Mouse (Mus musculus): ENCODE results near the gene Mib2. TPM values are rescaled to one million over a fixed set of nuclear protein-coding genes. Genes with fewer than 3 reads are reported as not detected.

Gene Mib2
- polyA plus RNA-seq, 1 experiment from 2014 or later, result 46.1 TPM

Other genes with a start within 250 kb of the Mib2 start
- 0.29 TPM in 1 of 2 replicates, not detected in the other for gene Tmem52, start 200.1 kb downstream of the Mib2 start, polyA plus RNA-seq (2014; fragmentation: Nextera tagmentation; extraction: Ambion mirVana)
- gene Gnb1, start 177.8 kb downstream of the Mib2 start, polyA plus RNA-seq (2014; fragmentation: Nextera tagmentation; extraction: Ambion mirVana), result 1,126 and 1,185 TPM in 2 replicates
- 82.9 and 92.1 TPM in 2 replicates for gene Nadk, start 106.8 kb downstream of the Mib2 start, polyA plus RNA-seq (2014; fragmentation: Nextera tagmentation; extraction: Ambion mirVana)
- 19.9 and 23.6 TPM in 2 replicates for gene Slc35e2, start 67.8 kb downstream of the Mib2 start, polyA plus RNA-seq (2014; fragmentation: Nextera tagmentation; extraction: Ambion mirVana)
- gene Cdk11b, start 44.3 kb downstream of the Mib2 start, polyA plus RNA-seq (2014; fragmentation: Nextera tagmentation; extraction: Ambion mirVana), result 43.2 and 47.7 TPM in 2 replicates
- gene Gm10563, start 23.8 kb downstream of the Mib2 start, polyA plus RNA-seq (2014; fragmentation: Nextera tagmentation; extraction: Ambion mirVana), result not detected in 2 replicates
- gene Mmp23, start 15.8 kb downstream of the Mib2 start, polyA plus RNA-seq (2014; fragmentation: Nextera tagmentation; extraction: Ambion mirVana), result 2.7 and 2.9 TPM in 2 replicates
- 9.0 and 10.3 TPM in 2 replicates for gene Fndc10, start 25.1 kb upstream of the Mib2 start, polyA plus RNA-seq (2014; fragmentation: Nextera tagmentation; extraction: Ambion mirVana)
- 164 and 169 TPM in 2 replicates for gene Ssu72, start 35.6 kb upstream of the Mib2 start, polyA plus RNA-seq (2014; fragmentation: Nextera tagmentation; extraction: Ambion mirVana)
- 8.8 and 9.3 TPM in 2 replicates for gene Tmem240, start 65.6 kb upstream of the Mib2 start, polyA plus RNA-seq (2014; fragmentation: Nextera tagmentation; extraction: Ambion mirVana)
- gene Atad3a, start 91.9 kb upstream of the Mib2 start, polyA plus RNA-seq (2014; fragmentation: Nextera tagmentation; extraction: Ambion mirVana), result 73.0 and 82.2 TPM in 2 replicates
- 24.7 and 27.6 TPM in 2 replicates for gene Vwa1, start 105.5 kb upstream of the Mib2 start, polyA plus RNA-seq (2014; fragmentation: Nextera tagmentation; extraction: Ambion mirVana)
- 0.84 and 0.93 TPM in 2 replicates for gene Tmem88b, start 116.7 kb upstream of the Mib2 start, polyA plus RNA-seq (2014; fragmentation: Nextera tagmentation; extraction: Ambion mirVana)
- gene Ankrd65, start 121.2 kb upstream of the Mib2 start, polyA plus RNA-seq (2014; fragmentation: Nextera tagmentation; extraction: Ambion mirVana), result not detected in 2 replicates
- gene Mrpl20, start 133.7 kb upstream of the Mib2 start, polyA plus RNA-seq (2014; fragmentation: Nextera tagmentation; extraction: Ambion mirVana), result 265 and 267 TPM in 2 replicates
- gene Ccnl2, start 143.3 kb upstream of the Mib2 start, polyA plus RNA-seq (2014; fragmentation: Nextera tagmentation; extraction: Ambion mirVana), result 131 and 133 TPM in 2 replicates
- 114 and 126 TPM in 2 replicates for gene Aurkaip1, start 162.1 kb upstream of the Mib2 start, polyA plus RNA-seq (2014; fragmentation: Nextera tagmentation; extraction: Ambion mirVana)
- gene Mxra8, start 170.5 kb upstream of the Mib2 start, polyA plus RNA-seq (2014; fragmentation: Nextera tagmentation; extraction: Ambion mirVana), result 24.5 and 25.8 TPM in 2 replicates
- gene Dvl1, start 178.2 kb upstream of the Mib2 start, polyA plus RNA-seq (2014; fragmentation: Nextera tagmentation; extraction: Ambion mirVana), result 13.6 and 15.6 TPM in 2 replicates
- 0.40 and 0.41 TPM in 2 replicates for gene Tas1r3, start 194.2 kb upstream of the Mib2 start, polyA plus RNA-seq (2014; fragmentation: Nextera tagmentation; extraction: Ambion mirVana)
- gene Cptp, start 200.2 kb upstream of the Mib2 start, polyA plus RNA-seq (2014; fragmentation: Nextera tagmentation; extraction: Ambion mirVana), result 33.5 TPM in 2 replicates
- gene Ints11, start 200.3 kb upstream of the Mib2 start, polyA plus RNA-seq (2014; fragmentation: Nextera tagmentation; extraction: Ambion mirVana), result 69.6 and 71.4 TPM in 2 replicates
- gene Pusl1, start 222.6 kb upstream of the Mib2 start, polyA plus RNA-seq (2014; fragmentation: Nextera tagmentation; extraction: Ambion mirVana), result 51.8 and 53.8 TPM in 2 replicates
- gene Acap3, start 222.6 kb upstream of the Mib2 start, polyA plus RNA-seq (2014; fragmentation: Nextera tagmentation; extraction: Ambion mirVana), result 71.8 and 73.5 TPM in 2 replicates